Mouse (Mus musculus) MEL (cell line): ENCODE measurements around the gene Leng1. TPM values are rescaled to one million over a fixed set of nuclear protein-coding genes. Genes with fewer than 3 reads are reported as not detected.

ENCODE experiments used
- DNase-seq: peaks from one replicate; pipeline ENCODE4 v3.0.0; 2011; ENCODE audit warnings: low read depth, low spot score
- H3K27ac ChIP-seq: 2 replicates; pipeline ENCODE4 v1.5.1; 2012; ENCODE audit warnings: low read depth, mild to moderate bottlenecking, control low read depth, low read length, moderate library complexity; ENCODE audit not compliant: control insufficient read depth
- H3K27me3 ChIP-seq, 2 experiments: fragments of 150-350 bp in 1 of 2; sonication (generic) in 1 of 2; 2 replicates each; pipeline ENCODE4 v1.6.1; 2012; ENCODE audit warnings: low read length in 2 of 2, mild to moderate bottlenecking in 2 of 2, improper control_type of control experiment in 1 of 2, moderate library complexity in 1 of 2; ENCODE audit not compliant: insufficient read depth in 2 of 2, control insufficient read depth in 1 of 2
- H3K36me3 ChIP-seq, 2 experiments: 2 replicates each; pipeline ENCODE4 v1.6.1; 2012 to 2014; ENCODE audit warnings: low read length in 2 of 2, improper control_type of control experiment in 1 of 2, inconsistent platforms in 1 of 2, mild to moderate bottlenecking in 1 of 2; ENCODE audit not compliant: insufficient read depth in 2 of 2, control insufficient read depth in 1 of 2
- H3K4me1 ChIP-seq, 2 experiments: fragments of 150-350 bp in 1 of 2; sonication (generic) in 1 of 2; 2 replicates each; pipeline ENCODE4 v1.6.1; 2012; ENCODE audit warnings: low read length in 2 of 2, improper control_type of control experiment in 1 of 2, mild to moderate bottlenecking in 1 of 2; ENCODE audit not compliant: insufficient read depth in 2 of 2, control insufficient read depth in 1 of 2
- H3K4me3 ChIP-seq, 2 experiments: fragments of 150-350 bp in 1 of 2; sonication (generic) in 1 of 2; 2 replicates each; pipeline ENCODE4 v1.5.1; 2012; ENCODE audit warnings: low read depth in 2 of 2, low read length in 2 of 2, mild to moderate bottlenecking in 2 of 2, moderate library complexity in 2 of 2, control low read depth in 1 of 2, improper control_type of control experiment in 1 of 2; ENCODE audit not compliant: control insufficient read depth in 1 of 2, insufficient read depth in 1 of 2
- H3K79me2 ChIP-seq: 2 replicates; pipeline ENCODE4 v1.6.1; 2012; ENCODE audit warnings: mild to moderate bottlenecking, low read length, moderate library complexity; ENCODE audit not compliant: control insufficient read depth, poor library complexity, insufficient read depth
- H3K9ac ChIP-seq: 2 replicates; pipeline ENCODE4 v1.6.1; 2012; ENCODE audit warnings: low read depth, mild to moderate bottlenecking, control low read depth, low read length, moderate library complexity; ENCODE audit not compliant: control insufficient read depth, poor library complexity, severe bottlenecking
- H3K9me3 ChIP-seq: fragments of 150-350 bp; sonication (generic); replicated peaks from 2 replicates; pipeline ENCODE4 v1.6.1; 2012; ENCODE audit warnings: mild to moderate bottlenecking, low read length, improper control_type of control experiment, moderate library complexity; ENCODE audit not compliant: insufficient read depth
- BHLHE40 ChIP-seq: IDR thresholded peaks from 2 replicates; pipeline ENCODE4 v1.6.1; 2012; ENCODE audit warnings: low read depth, mild to moderate bottlenecking, inconsistent platforms, low read length, improper control_type of control experiment, borderline replicate concordance
- CHD1 ChIP-seq: IDR thresholded peaks from 2 replicates; pipeline ENCODE4 v1.6.1; 2012; ENCODE audit warnings: low read depth, mild to moderate bottlenecking, inconsistent platforms, low read length, improper control_type of control experiment
- ELF1 ChIP-seq: IDR thresholded peaks from 2 replicates; pipeline ENCODE4 v1.6.1; 2014; ENCODE audit warnings: low read depth, mild to moderate bottlenecking, inconsistent platforms, low read length, improper control_type of control experiment, moderate library complexity
- EP300 ChIP-seq, 2 experiments: IDR thresholded peaks; 2 replicates each; pipeline ENCODE4 v1.6.1; 2011; ENCODE audit warnings: improper control_type of control experiment in 2 of 2, low read length in 2 of 2, low read depth in 1 of 2, mild to moderate bottlenecking in 1 of 2
- ETS1 ChIP-seq: IDR thresholded peaks from 2 replicates; pipeline ENCODE4 v1.6.1; 2012; ENCODE audit warnings: low read depth, mild to moderate bottlenecking, inconsistent platforms, low read length, improper control_type of control experiment, moderate library complexity
- HCFC1 ChIP-seq: IDR thresholded peaks from 2 replicates; pipeline ENCODE4 v1.6.1; 2012; ENCODE audit warnings: low read depth, mild to moderate bottlenecking, inconsistent platforms, low read length, improper control_type of control experiment, moderate library complexity
- MAFK ChIP-seq: IDR thresholded peaks from 2 replicates; pipeline ENCODE4 v1.6.1; 2011; ENCODE audit warnings: low read depth, mild to moderate bottlenecking, low read length, improper control_type of control experiment, borderline replicate concordance
- MAX ChIP-seq: IDR thresholded peaks from 2 replicates; pipeline ENCODE4 v1.6.1; 2011; ENCODE audit warnings: low read length, improper control_type of control experiment
- MAZ ChIP-seq: IDR thresholded peaks from 2 replicates; pipeline ENCODE4 v1.6.1; 2012; ENCODE audit warnings: low read depth, mild to moderate bottlenecking, inconsistent platforms, low read length, improper control_type of control experiment
- MEF2A ChIP-seq: IDR thresholded peaks from 2 replicates; pipeline ENCODE4 v1.6.1; 2014; ENCODE audit warnings: low read depth, mild to moderate bottlenecking, inconsistent platforms, low read length, improper control_type of control experiment; ENCODE audit not compliant: poor library complexity, insufficient replicate concordance, severe bottlenecking; ENCODE audit errors: extremely low read depth
- MXI1 ChIP-seq: IDR thresholded peaks from 2 replicates; pipeline ENCODE4 v1.6.1; 2011; ENCODE audit warnings: mild to moderate bottlenecking, low read depth, low read length, improper control_type of control experiment
- MYB ChIP-seq: IDR thresholded peaks from 2 replicates; pipeline ENCODE4 v1.6.1; 2011; ENCODE audit warnings: mild to moderate bottlenecking, low read depth, low read length, improper control_type of control experiment
- MYC ChIP-seq: IDR thresholded peaks from 2 replicates; pipeline ENCODE4 v1.6.1; 2011; ENCODE audit warnings: low read depth, mild to moderate bottlenecking, low read length, improper control_type of control experiment, moderate library complexity
- NELFE ChIP-seq: IDR thresholded peaks from 2 replicates; pipeline ENCODE4 v1.6.1; 2011; ENCODE audit warnings: low read depth, low read length, improper control_type of control experiment
- NRF1 ChIP-seq: IDR thresholded peaks from 2 replicates; pipeline ENCODE4 v1.6.1; 2014; ENCODE audit warnings: low read depth, mild to moderate bottlenecking, inconsistent platforms, low read length, improper control_type of control experiment, moderate library complexity; ENCODE audit not compliant: poor library complexity, insufficient read depth, severe bottlenecking
- POLR2A ChIP-seq, 2 experiments: IDR thresholded peaks; 2 replicates each; pipeline ENCODE4 v1.6.1; 2011 to 2012; ENCODE audit warnings: low read length in 2 of 2, mild to moderate bottlenecking in 2 of 2, control low read depth in 1 of 2, improper control_type of control experiment in 1 of 2, low read depth in 1 of 2, moderate library complexity in 1 of 2; ENCODE audit not compliant: control insufficient read depth in 1 of 2, insufficient read depth in 1 of 2, poor library complexity in 1 of 2
- RCOR1 ChIP-seq: IDR thresholded peaks from 2 replicates; pipeline ENCODE4 v1.6.1; 2012; ENCODE audit warnings: low read depth, mild to moderate bottlenecking, inconsistent platforms, low read length, improper control_type of control experiment
- SIN3A ChIP-seq: IDR thresholded peaks from 2 replicates; pipeline ENCODE4 v1.6.1; 2012; ENCODE audit warnings: low read length, improper control_type of control experiment, inconsistent platforms
- SMC3 ChIP-seq: IDR thresholded peaks from 2 replicates; pipeline ENCODE4 v1.6.1; 2011; ENCODE audit warnings: low read depth, low read length, improper control_type of control experiment
- TAL1 ChIP-seq: IDR thresholded peaks from 2 replicates; pipeline ENCODE4 v1.6.1; 2012; ENCODE audit warnings: mild to moderate bottlenecking, inconsistent platforms, low read length, moderate library complexity, mixed read lengths
- TBP ChIP-seq: IDR thresholded peaks from 2 replicates; pipeline ENCODE4 v1.8.0; 2011; ENCODE audit warnings: low read depth, low read length, improper control_type of control experiment
- TCF12 ChIP-seq: IDR thresholded peaks from 2 replicates; pipeline ENCODE4 v1.6.1; 2014; ENCODE audit warnings: low read depth, mild to moderate bottlenecking, inconsistent platforms, low read length, improper control_type of control experiment, moderate library complexity
- USF1 ChIP-seq: IDR thresholded peaks from 2 replicates; pipeline ENCODE4 v1.6.1; 2014; ENCODE audit warnings: low read depth, mild to moderate bottlenecking, inconsistent platforms, low read length, improper control_type of control experiment, moderate library complexity
- ZNF384 ChIP-seq: IDR thresholded peaks from 2 replicates; pipeline ENCODE4 v1.6.1; 2012; ENCODE audit warnings: low read depth, mild to moderate bottlenecking, inconsistent platforms, low read length, improper control_type of control experiment
- polyA plus RNA-seq, 2 experiments: library from polyadenylated mRNA; stranded (reverse) in 1 of 2; unstranded in 1 of 2; fragments of >175 nt in 1 of 2; fragments of >200 nt in 1 of 2; gene quantifications; 2 replicates each; pipeline versions ENCODE4 v1.2.1 to v1.2.4; 2012; ENCODE audit warnings: low replicate concordance in 2 of 2, low read depth in 1 of 2; ENCODE audit not compliant: insufficient read length in 2 of 2, insufficient read depth in 1 of 2, missing spikeins in 1 of 2
- total RNA-seq: library from RNA; depleted of rRNA; stranded (reverse); fragments of 300-350 nt; gene quantifications from 2 replicates; pipeline ENCODE4 v1.2.3, GENCODE M21; 2012

Leng1 gene
- total and polyA plus RNA-seq, 3 experiments = 11.0 to 11.3 TPM; not detected in 1

- Histone ChIP-seq H3K27ac (peak overlapping the region; percentile 98), H3K27me3 (no peaks in the 10 kb centered on the region), H3K79me2 (peaks cover 28% of the 10 kb centered on the region), H3K36me3 (peaks cover 6 to 18% of the 10 kb centered on the region in 2 experiments), H3K4me1 (peaks cover 0 to 8% of the 10 kb centered on the region in 2 experiments; a peak in 1 of 4 replicates), H3K9me3 (no peaks in the 10 kb centered on the region), H3K4me3 (no peak overlapping the region), H3K9ac (no peak overlapping the region)
- peak; percentile 67 for TF ChIP-seq MAFK
- peak; percentile 68; the same call in 1 of the 2 replicates for TF ChIP-seq TCF12
- peak; percentile 84 for TF ChIP-seq USF1
- peak; percentile 60 for TF ChIP-seq HCFC1
- peak; percentile 14; the same call in 1 of the 2 replicates for TF ChIP-seq NRF1
- TF ChIP-seq RCOR1 = peak; percentile 87
- TF ChIP-seq ETS1 = peak; percentile 92
- TF ChIP-seq SIN3A = peak; percentile 81
- TF ChIP-seq MAZ = no peak
- TF ChIP-seq MXI1 = peak; percentile 88
- TF ChIP-seq MAX = 0 out of 2 replicates have a peak, but pooled peaks have one; percentile 49
- peak; percentile 86 for TF ChIP-seq BHLHE40
- no peak for TF ChIP-seq CHD1
- peak; percentile 82 to 91 for TF ChIP-seq EP300 (IDR thresholded peaks at IDR 0.05; ENCODE audit: low read depth in 1 of 2, low read length in 2 of 2)
- no peak for TF ChIP-seq ZNF384
- no peak for TF ChIP-seq TAL1
- peak; percentile 77 for TF ChIP-seq ELF1
- peak; percentile 33 for TF ChIP-seq NELFE
- peak; percentile 33; the same call in 1 of the 2 replicates for TF ChIP-seq SMC3
- TF ChIP-seq MEF2A = peak; percentile 65; the same call in 1 of the 2 replicates
- TF ChIP-seq MYC = peak; percentile 82; the same call in 1 of the 2 replicates
- no peak; the same call in 1 of the 2 replicates for TF ChIP-seq MYB
- peak; percentile 79 for TF ChIP-seq TBP
- peak in 1 of 2 experiments; percentile 66; a peak in 2 of 4 replicates for TF ChIP-seq POLR2A (IDR thresholded peaks at IDR 0.05; ENCODE audit: control insufficient read depth in 1 of 2, insufficient read depth in 1 of 2, low read depth in 1 of 2, low read length in 2 of 2, poor library complexity in 1 of 2)
- DNase-seq = peak; percentile 96
Measured at GRCm38 (mm10) chr7:3707027-3707426, 41.4 kb upstream of the Leng1 start.
